Mouse (Mus musculus): ENCODE data around the gene Apol7a. TPM values are rescaled to one million over a fixed set of nuclear protein-coding genes. Genes with fewer than 3 reads are reported as not detected.

Gene Apol7a
- polyA plus RNA-seq, 1 experiment from 2014 or later: not detected

DNA sequence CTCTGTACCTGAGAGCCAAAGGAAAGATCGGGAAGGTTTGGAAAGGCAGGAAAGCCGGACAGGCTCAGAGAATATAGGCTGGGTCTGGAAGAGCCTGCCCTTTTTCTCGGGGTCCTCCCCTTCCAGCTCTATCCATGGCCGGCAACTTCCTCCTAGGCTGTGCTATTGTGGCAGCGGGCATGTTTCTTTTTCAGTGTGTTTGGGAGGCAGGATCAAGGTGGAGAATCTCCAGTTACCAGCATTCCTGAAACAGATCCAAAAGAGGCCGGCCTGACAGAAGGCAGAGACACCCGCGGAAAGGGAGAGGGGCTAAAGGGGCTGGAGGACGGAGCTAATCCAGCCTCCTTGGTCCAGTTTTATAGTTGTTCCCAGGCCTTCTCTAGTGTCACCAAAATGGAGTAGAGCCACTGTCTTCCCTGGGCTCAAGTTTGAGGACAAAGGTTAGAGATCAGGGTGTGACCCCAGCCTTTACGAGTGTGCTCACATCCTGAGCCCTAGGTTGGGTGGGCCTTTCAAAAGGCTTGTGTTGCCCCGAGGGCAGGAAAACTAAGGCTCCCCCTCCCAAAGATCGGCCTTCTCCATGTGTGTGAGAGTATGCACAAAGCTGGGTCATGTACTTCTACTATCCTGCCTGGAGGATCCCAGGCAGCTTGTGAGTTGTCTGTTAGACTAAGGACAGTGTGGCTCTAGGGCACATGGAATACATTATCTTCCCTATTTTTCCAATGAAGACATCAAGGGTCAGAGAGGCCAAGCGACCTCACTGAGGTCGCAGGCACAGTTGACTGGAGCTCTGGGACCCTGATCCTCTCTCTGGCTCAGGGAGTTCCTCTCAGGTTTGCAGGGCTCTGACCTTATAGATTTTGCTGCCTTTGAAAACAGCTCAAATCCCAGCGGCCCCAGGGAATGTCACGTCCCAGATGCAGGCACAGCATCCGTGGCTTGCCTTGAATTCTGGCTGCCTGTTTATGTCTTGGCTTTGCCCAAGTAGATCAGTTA lies 54.5 kb downstream of the Apol7a start:
- H3K27me3 ChIP-seq (ENCODE audit: control insufficient read depth, insufficient read depth, low read length): no peaks in the 10 kb centered on the region
- no peaks in the 10 kb centered on the region for H3K36me3 ChIP-seq (ENCODE audit: control insufficient read depth, insufficient read depth, low read length)
- H3K9ac ChIP-seq (replicated peaks; ENCODE audit: low read depth, low read length): no peak overlapping the region
- 38% methylated on average over 17 of the region's 17 CpGs for WGBS
- H3K4me2 ChIP-seq (ENCODE audit: low read depth, low read length): peak overlapping the region; percentile 40; the same call in 1 of the 2 replicates
- no peaks in the 10 kb centered on the region for H3K9me3 ChIP-seq (ENCODE audit: control insufficient read depth, low read length)
- peak; percentile 44; the same call in 1 of the 2 replicates for ATAC-seq (ENCODE audit: low read depth)
- H3K4me3 ChIP-seq (ENCODE audit: low read depth, low read length): no peak overlapping the region
- peak overlapping the region; percentile 65; the same call in 1 of the 2 replicates for H3K27ac ChIP-seq (ENCODE audit: low read depth, low read length)
- peaks cover 10% of the 10 kb centered on the region; the same call in 1 of the 2 replicates for H3K4me1 ChIP-seq (ENCODE audit: control insufficient read depth, insufficient read depth, low read length)

DNA sequence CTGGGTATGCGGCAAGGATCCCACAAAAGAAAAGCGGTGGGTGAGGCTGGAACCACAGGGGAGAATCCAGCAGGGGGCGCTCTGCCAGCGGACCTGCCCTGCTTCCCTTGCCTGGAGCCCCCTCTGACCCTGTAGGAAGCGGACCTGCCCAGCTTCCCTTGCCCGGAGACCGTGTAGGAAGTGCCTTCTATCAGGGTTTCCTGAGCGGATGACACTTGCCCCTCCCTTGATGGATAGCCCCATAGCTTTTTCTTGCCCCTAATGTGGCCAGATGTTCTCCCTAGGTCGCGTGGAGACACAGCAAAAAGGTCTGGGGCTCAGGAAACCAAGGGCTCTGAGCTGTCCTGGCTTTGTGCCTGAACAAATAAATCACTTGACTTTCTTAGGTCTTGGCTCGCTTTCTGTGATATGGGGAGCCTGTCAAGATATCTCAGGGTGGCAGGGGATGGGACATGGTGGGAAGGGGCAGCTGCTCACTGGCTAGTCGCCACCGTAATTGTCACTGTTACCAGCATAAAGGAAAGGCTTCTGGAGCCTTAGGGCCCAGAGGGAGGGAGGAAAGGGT lies 55.3 kb downstream of the Apol7a start:
- peak; percentile 72 for ATAC-seq (ENCODE audit: low read depth)
- H3K36me3 ChIP-seq (ENCODE audit: control insufficient read depth, insufficient read depth, low read length): no peaks in the 10 kb centered on the region
- H3K27ac ChIP-seq (ENCODE audit: low read depth, low read length): peak overlapping the region; percentile 65
- H3K9me3 ChIP-seq (ENCODE audit: control insufficient read depth, low read length): no peaks in the 10 kb centered on the region
- H3K27me3 ChIP-seq (ENCODE audit: control insufficient read depth, insufficient read depth, low read length): no peaks in the 10 kb centered on the region
- peaks cover 10% of the 10 kb centered on the region; the same call in 1 of the 2 replicates for H3K4me1 ChIP-seq (ENCODE audit: control insufficient read depth, insufficient read depth, low read length)
- 2% methylated on average over 13 of the region's 13 CpGs for WGBS
- peak overlapping the region; percentile 3; the same call in 1 of the 2 replicates for H3K4me3 ChIP-seq (ENCODE audit: low read depth, low read length)
- peak overlapping the region; percentile 40 for H3K4me2 ChIP-seq (ENCODE audit: low read depth, low read length)
- H3K9ac ChIP-seq (replicated peaks; ENCODE audit: low read depth, low read length): 0 out of 2 replicates have a peak overlapping the region, but pooled peaks have one; percentile 1

DNA sequence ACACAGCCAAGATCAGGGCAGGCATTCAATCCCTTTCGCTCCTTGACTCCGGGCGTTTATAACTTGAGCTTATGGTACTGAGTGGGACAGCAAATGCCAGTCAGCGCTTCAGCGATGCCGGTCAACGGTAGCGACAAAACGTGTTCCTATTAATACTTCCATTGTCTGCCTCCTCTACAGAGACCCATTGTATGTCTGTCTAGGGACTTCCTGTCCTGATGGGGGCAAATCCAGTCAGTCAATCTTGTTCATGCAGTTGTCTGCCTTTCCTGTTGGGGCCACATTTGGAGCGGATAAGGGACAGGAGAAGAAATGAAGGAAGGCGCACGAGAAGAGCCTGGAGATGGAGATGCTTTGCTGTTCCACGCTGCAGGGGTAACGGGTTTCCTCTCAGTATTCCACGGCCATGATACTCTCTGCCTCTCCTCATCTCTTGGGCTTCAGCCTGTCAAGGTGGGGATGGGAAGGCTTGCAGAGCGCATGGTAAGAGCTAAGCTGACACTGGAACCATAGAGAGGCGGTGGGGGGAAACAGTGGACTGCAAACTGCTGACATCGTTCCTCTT lies 55.9 kb downstream of the Apol7a start:
- peaks cover 10% of the 10 kb centered on the region; the same call in 1 of the 2 replicates for H3K4me1 ChIP-seq (ENCODE audit: control insufficient read depth, insufficient read depth, low read length)
- peak; percentile 35; the same call in 1 of the 2 replicates for ATAC-seq (ENCODE audit: low read depth)
- H3K36me3 ChIP-seq (ENCODE audit: control insufficient read depth, insufficient read depth, low read length): no peaks in the 10 kb centered on the region
- peak overlapping the region; percentile 40 for H3K4me2 ChIP-seq (ENCODE audit: low read depth, low read length)
- 0 out of 2 replicates have a peak overlapping the region, but pooled peaks have one; percentile 1 for H3K9ac ChIP-seq (replicated peaks; ENCODE audit: low read depth, low read length)
- WGBS: 26% methylated on average over 18 of the region's 18 CpGs
- peak overlapping the region; percentile 65 for H3K27ac ChIP-seq (ENCODE audit: low read depth, low read length)
- H3K4me3 ChIP-seq (ENCODE audit: low read depth, low read length): peak overlapping the region; percentile 3; the same call in 1 of the 2 replicates
- no peaks in the 10 kb centered on the region for H3K9me3 ChIP-seq (ENCODE audit: control insufficient read depth, low read length)
- no peaks in the 10 kb centered on the region for H3K27me3 ChIP-seq (ENCODE audit: control insufficient read depth, insufficient read depth, low read length)

DNA sequence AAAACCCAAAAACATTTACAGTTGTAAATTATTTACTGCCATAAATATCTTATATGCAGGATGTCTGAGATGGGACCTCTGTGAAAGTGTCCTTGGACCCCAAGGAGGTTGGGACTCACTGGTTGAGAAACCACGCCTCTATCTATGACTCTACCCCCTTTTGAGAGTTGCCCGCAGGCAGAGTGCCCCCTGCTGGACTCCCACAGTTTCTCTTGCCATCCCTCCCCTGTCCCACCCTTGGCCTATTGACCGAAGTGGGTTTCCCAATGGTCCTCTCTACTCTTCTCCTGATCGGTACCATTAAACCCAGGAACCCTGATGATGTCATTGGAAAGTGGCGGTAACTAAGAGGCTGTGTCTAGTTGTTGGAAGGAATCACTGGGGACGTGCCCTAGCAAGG lies 56.9 kb downstream of the Apol7a start:
- H3K4me1 ChIP-seq (ENCODE audit: control insufficient read depth, insufficient read depth, low read length): peaks cover 10% of the 10 kb centered on the region; the same call in 1 of the 2 replicates
- no peak overlapping the region for H3K27ac ChIP-seq (ENCODE audit: low read depth, low read length)
- no peak for ATAC-seq (ENCODE audit: low read depth)
- 89% methylated on average over 6 of the region's 6 CpGs for WGBS
- no peak overlapping the region for H3K4me2 ChIP-seq (ENCODE audit: low read depth, low read length)
- H3K36me3 ChIP-seq (ENCODE audit: control insufficient read depth, insufficient read depth, low read length): no peaks in the 10 kb centered on the region
- H3K9ac ChIP-seq (replicated peaks; ENCODE audit: low read depth, low read length): no peak overlapping the region
- H3K9me3 ChIP-seq (ENCODE audit: control insufficient read depth, low read length): no peaks in the 10 kb centered on the region
- no peak overlapping the region for H3K4me3 ChIP-seq (ENCODE audit: low read depth, low read length)
- H3K27me3 ChIP-seq (ENCODE audit: control insufficient read depth, insufficient read depth, low read length): no peaks in the 10 kb centered on the region

- Histone ChIP-seq H3K4me3 (ENCODE audit: low read depth, low read length) (no peak overlapping the region), H3K4me1 (ENCODE audit: control insufficient read depth, insufficient read depth, low read length) (peaks cover 10% of the 10 kb centered on the region; the same call in 1 of the 2 replicates), H3K9ac (replicated peaks; ENCODE audit: low read depth, low read length) (no peak overlapping the region), H3K27ac (ENCODE audit: low read depth, low read length) (no peak overlapping the region), H3K27me3 (ENCODE audit: control insufficient read depth, insufficient read depth, low read length) (no peaks in the 10 kb centered on the region), H3K4me2 (ENCODE audit: low read depth, low read length) (no peak overlapping the region), H3K36me3 (ENCODE audit: control insufficient read depth, insufficient read depth, low read length) (no peaks in the 10 kb centered on the region), H3K9me3 (ENCODE audit: control insufficient read depth, low read length) (no peaks in the 10 kb centered on the region)
- no peak for ATAC-seq (ENCODE audit: low read depth)
Observed at GRCm38 (mm10) chr15:77340581-77340980, 58.3 kb downstream of the Apol7a start.

DNA sequence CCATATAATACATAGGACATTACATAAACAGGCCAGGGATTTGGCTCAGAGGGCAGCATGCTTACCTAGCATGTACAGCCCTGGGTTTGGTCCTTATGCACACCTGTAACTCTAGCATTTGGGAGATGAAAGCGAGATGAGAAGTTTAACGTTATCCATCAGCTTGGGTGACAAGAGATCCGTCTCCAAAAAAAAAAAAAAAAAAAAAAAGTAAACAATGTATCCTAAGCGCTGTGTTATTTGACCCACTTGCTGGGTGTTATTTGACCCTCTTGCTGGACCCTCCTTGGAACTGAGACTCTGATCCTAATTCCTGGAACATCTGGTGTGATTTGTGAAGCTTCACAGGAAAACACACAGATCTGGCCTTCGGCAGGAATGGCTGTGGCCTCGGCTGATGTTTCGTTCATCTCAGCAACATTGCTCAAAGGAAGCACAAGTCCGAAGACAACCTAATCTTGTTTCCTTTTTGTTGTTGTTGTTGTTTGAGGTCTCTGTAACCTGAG lies 59.9 kb downstream of the Apol7a start:
- ATAC-seq (ENCODE audit: low read depth): no peak
- no peak overlapping the region for H3K27ac ChIP-seq (ENCODE audit: low read depth, low read length)
- 77% methylated on average over 8 of the region's 8 CpGs for WGBS
- H3K4me1 ChIP-seq (ENCODE audit: control insufficient read depth, insufficient read depth, low read length): peaks cover 10% of the 10 kb centered on the region; the same call in 1 of the 2 replicates
- no peak overlapping the region for H3K4me3 ChIP-seq (ENCODE audit: low read depth, low read length)
- H3K36me3 ChIP-seq (ENCODE audit: control insufficient read depth, insufficient read depth, low read length): no peaks in the 10 kb centered on the region
- no peak overlapping the region for H3K4me2 ChIP-seq (ENCODE audit: low read depth, low read length)
- H3K9ac ChIP-seq (replicated peaks; ENCODE audit: low read depth, low read length): no peak overlapping the region
- H3K9me3 ChIP-seq (ENCODE audit: control insufficient read depth, low read length): no peaks in the 10 kb centered on the region
- no peaks in the 10 kb centered on the region for H3K27me3 ChIP-seq (ENCODE audit: control insufficient read depth, insufficient read depth, low read length)

GRCm38 (mm10) chr15:77338451-77338850 lies 60.5 kb downstream of the Apol7a start:
- no peak overlapping the region for H3K4me3 ChIP-seq (ENCODE audit: low read depth, low read length)
- no peak overlapping the region for H3K27ac ChIP-seq (ENCODE audit: low read depth, low read length)
- H3K4me2 ChIP-seq (ENCODE audit: low read depth, low read length): no peak overlapping the region
- no peaks in the 10 kb centered on the region for H3K36me3 ChIP-seq (ENCODE audit: control insufficient read depth, insufficient read depth, low read length)
- no peak overlapping the region for H3K9ac ChIP-seq (replicated peaks; ENCODE audit: low read depth, low read length)
- H3K9me3 ChIP-seq (ENCODE audit: control insufficient read depth, low read length): no peaks in the 10 kb centered on the region
- H3K4me1 ChIP-seq (ENCODE audit: control insufficient read depth, insufficient read depth, low read length): peaks cover 5% of the 10 kb centered on the region; the same call in 1 of the 2 replicates
- no peaks in the 10 kb centered on the region for H3K27me3 ChIP-seq (ENCODE audit: control insufficient read depth, insufficient read depth, low read length)
- ATAC-seq (ENCODE audit: low read depth): no peak
- 76% methylated on average over 7 of the region's 7 CpGs for WGBS
